Mouse (Mus musculus) adrenal gland, postnatal 0 days (tissue): Measurements from ENCODE around the gene 6330409D20Rik. TPM values are rescaled to one million over a fixed set of nuclear protein-coding genes. Genes with fewer than 3 reads are reported as not detected.

Experiments used
- microRNA-seq: library from miRNA; unstranded; fragments of <30 nt; microRNA quantifications from one replicate; pipeline ENCODE4, GENCODE M21; 2016; ENCODE audit warnings: borderline replicate concordance; ENCODE audit not compliant: insufficient number of aligned reads
- polyA plus RNA-seq: library from polyadenylated mRNA; unstranded; fragments of >200 nt; fragmentation: Nextera tagmentation; extraction: Ambion mirVana; gene quantifications from 2 replicates; pipeline ENCODE4 v1.2.1, GENCODE M21; 2015

Gene 6330409D20Rik
- 0.61 and 0.76 TPM in 2 replicates for polyA plus RNA-seq

DNA sequence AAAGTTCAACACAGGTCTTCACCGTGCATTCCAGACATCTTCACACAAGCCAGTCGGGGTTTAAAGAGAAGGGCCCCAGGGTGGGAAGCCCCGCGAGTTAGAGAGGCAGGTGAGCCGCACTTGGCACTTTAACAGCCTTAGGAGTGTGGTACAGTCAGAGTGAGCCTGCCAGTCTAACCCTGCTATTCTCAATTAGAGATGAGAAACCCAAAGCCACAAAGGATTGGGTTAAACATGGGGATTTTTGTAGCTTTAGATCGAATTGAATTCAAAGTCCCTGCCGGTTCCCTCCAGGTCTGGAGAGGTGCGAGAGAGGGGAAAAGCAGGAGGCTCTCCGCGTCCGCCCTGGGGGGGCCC is at the start of gene 6330409D20Rik:
6330409D20Rik (minus strand) TSS at position 101 of the 357 bp plus-strand sequence.

GRCm38 (mm10) chr2:32784048-32784681 is 43.3 kb upstream of the 6330409D20Rik start, which contains the start of gene Cfap157:
Gene Cfap157 (minus strand): TSS chr2:32784428.

DNA sequence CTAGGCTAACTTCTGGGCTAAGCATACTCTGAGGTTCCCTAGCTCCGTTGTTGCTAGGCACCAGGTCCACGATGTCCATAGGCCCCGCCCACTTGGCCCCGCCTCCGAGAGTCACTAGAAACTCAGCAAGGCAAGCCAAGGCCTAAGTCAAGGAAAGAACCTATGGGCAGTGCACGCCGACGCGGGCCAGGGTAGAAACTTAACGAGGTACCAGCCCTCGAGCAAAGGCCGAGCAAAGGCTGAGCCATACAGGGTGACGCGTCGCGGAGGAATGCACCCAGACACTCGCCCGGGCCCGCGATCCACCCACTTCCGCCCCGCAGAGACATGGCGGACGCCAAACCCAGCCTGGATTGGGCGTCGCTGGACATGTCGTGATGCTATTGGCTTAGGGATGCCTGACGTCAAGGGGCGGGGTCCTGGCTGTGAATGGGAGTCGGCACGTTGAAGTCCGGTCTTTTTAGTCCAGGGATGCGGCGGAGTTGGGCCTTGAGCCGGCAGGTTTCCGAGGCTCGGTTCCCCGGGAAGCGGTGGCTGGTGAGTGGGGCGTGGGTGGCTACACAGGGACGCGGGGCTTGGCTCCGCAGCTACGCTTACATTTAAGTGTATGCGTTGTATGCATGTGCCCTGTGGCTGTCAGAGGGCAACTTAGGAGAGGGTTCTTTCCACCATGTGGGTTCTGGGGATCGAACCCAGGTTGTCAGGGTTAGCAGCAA is 34.7 kb upstream of the 6330409D20Rik start, which contains the start of the genes Ttc16 and Ptrh1:
Ttc16 (minus strand) TSS at position 275 of the 716 bp plus-strand sequence.
Ptrh1 (plus strand) TSS at position 428 of the 716 bp plus-strand sequence.

GRCm38 (mm10) chr2:32757056-32757845 is 16.4 kb upstream of the 6330409D20Rik start, which contains the start of gene Tor2a:
Gene Tor2a (plus strand): TSS chr2:32757234.

DNA sequence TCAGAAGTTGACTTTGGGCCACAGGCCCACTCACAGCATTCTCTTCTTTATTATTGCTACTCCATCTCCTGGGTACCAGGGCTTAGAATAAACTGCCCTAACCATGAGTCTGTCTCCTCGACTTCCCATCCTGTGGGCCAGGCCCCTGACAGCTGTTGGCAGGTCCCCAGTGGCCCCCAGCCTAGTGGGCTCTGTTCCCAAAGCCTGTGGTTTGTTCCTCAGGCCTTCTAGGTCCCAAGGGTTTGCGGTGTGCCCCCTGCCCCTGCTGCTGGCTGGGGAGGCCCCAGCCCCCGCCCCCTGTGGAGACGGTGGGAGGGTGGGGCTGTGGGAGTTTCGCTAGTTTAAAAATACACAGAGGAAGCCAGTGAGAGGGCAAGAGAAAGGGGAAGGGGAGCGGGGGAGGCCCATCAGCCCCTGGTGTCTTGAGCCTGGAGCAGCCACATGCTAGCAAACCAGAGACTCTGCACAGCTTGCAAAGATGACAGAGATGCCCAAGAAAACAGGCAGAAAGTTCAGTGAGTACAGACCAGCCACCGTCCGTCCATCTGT is 20.1 kb downstream of the 6330409D20Rik start, which contains the start of gene Sh2d3c:
Sh2d3c (plus strand) TSS at position 375 of the 549 bp plus-strand sequence.

GRCm38 (mm10) chr2:32712934-32713817 is 27.6 kb downstream of the 6330409D20Rik start, which contains the start of gene Cdk9:
Gene Cdk9 (minus strand): TSS chr2:32713076.

DNA sequence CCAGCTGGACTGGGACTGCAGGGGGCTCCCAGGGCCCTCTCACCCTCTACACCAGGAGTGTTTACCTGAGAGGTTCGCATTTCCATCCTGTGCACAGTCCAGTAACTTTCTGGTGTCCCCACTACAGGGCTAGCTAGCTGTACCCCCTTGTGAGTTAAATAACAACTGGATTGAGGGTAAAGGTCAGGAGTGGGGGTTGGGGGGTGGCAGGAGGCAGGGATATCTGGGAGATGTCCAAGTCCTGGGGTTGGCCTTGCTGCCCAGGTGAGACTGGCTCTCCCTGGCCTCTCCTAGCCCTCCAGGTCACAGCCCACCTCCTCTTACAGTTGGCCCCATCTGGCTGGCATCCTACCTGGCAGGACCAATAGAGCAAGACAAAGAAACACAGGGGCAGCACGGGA is 36.8 kb downstream of the 6330409D20Rik start, which contains the start of gene Fpgs:
Fpgs (minus strand) TSS at position 125 of the 401 bp plus-strand sequence.

Small RNAs within 50 kb of the gene (microRNA-seq; reads per million reads assigned to microRNA genes)
- gene Mir2861 (not detected), gene Mir3960 (not detected), gene Mir8093 (not detected)

Other genes starting within 250 kb of the 6330409D20Rik start
- gene Fam102a, start 205.7 kb downstream of the 6330409D20Rik start, polyA plus RNA-seq = 12.2 and 13.5 TPM in 2 replicates
- 84.7 and 92.7 TPM in 2 replicates for gene Dpm2, start 170.2 kb downstream of the 6330409D20Rik start, polyA plus RNA-seq
- gene Pip5kl1, start 166.2 kb downstream of the 6330409D20Rik start, polyA plus RNA-seq = 0.23 and 0.30 TPM in 2 replicates
- gene 9430097D07Rik, start 165.3 kb downstream of the 6330409D20Rik start, polyA plus RNA-seq = 0.14 and 0.32 TPM in 2 replicates
- 10.8 and 12.2 TPM in 2 replicates for gene St6galnac4, start 153.9 kb downstream of the 6330409D20Rik start, polyA plus RNA-seq
- 21.6 and 31.5 TPM in 2 replicates for gene St6galnac6, start 141.3 kb downstream of the 6330409D20Rik start, polyA plus RNA-seq
- gene Ak1, start 119.3 kb downstream of the 6330409D20Rik start, polyA plus RNA-seq = 41.5 and 46.4 TPM in 2 replicates
- 48.8 and 66.6 TPM in 2 replicates for gene Eng, start 94.4 kb downstream of the 6330409D20Rik start, polyA plus RNA-seq
- 18.9 and 30.7 TPM in 2 replicates for gene Fpgs, start 36.9 kb downstream of the 6330409D20Rik start, polyA plus RNA-seq
- gene Cdk9, start 27.9 kb downstream of the 6330409D20Rik start, polyA plus RNA-seq = 68.7 and 83.3 TPM in 2 replicates
- 23.3 and 23.8 TPM in 2 replicates for gene Sh2d3c, start 20.0 kb downstream of the 6330409D20Rik start, polyA plus RNA-seq
- 36.1 and 50.2 TPM in 2 replicates for gene Tor2a, start 16.2 kb upstream of the 6330409D20Rik start, polyA plus RNA-seq
- gene Ttc16, start 34.6 kb upstream of the 6330409D20Rik start, polyA plus RNA-seq = 0.07 TPM in 1 of 2 replicates, not detected in the other
- gene Ptrh1, start 34.8 kb upstream of the 6330409D20Rik start, polyA plus RNA-seq = 2.3 and 3.2 TPM in 2 replicates
- gene Cfap157, start 43.4 kb upstream of the 6330409D20Rik start, polyA plus RNA-seq = 0.11 TPM in 1 of 2 replicates, not detected in the other
- gene Stxbp1, start 106.2 kb upstream of the 6330409D20Rik start, polyA plus RNA-seq = 24.2 and 45.3 TPM in 2 replicates
- 22.0 and 34.5 TPM in 2 replicates for gene Fam129b, start 135.1 kb upstream of the 6330409D20Rik start, polyA plus RNA-seq
- gene Rpl12, start 220.5 kb upstream of the 6330409D20Rik start, polyA plus RNA-seq = 137 and 195 TPM in 2 replicates
- 8.5 and 8.9 TPM in 2 replicates for gene Lrsam1, start 220.6 kb upstream of the 6330409D20Rik start, polyA plus RNA-seq
- 18.7 and 30.2 TPM in 2 replicates for gene Slc2a8, start 241.1 kb upstream of the 6330409D20Rik start, polyA plus RNA-seq